Mouse (Mus musculus): ENCODE data around the gene B3galt4. TPM values are rescaled to one million over a fixed set of nuclear protein-coding genes. Genes with fewer than 3 reads are reported as not detected.

The B3galt4 gene
- polyA plus RNA-seq, 1 experiment from 2014 or later = 2.8 TPM

DNA sequence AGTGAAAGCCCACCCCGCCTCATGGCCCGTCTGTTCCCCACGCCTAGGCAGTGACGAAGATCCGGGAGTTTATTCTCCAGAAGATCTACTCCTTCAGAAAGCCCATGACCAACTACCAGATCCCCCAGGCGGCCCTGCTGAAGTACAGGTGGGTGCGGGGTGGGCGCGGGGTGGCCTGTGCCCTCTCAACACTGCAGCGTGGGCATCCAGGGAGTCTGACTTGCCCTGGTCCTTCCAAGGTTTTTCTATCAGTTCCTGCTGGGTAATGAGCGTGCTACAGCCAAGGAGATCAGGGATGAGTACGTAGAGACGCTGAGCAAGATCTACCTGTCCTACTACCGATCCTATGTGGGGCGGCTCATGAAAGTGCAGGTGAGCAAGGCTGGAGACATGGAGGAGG, 8.7 kb upstream of the B3galt4 start:
- Histone ChIP-seq H3K4me3 (ENCODE audit: low read depth, low read length) (no peak overlapping the region), H3K27ac (ENCODE audit: low read depth, low read length) (no peak overlapping the region), H3K9me3 (replicated peaks; ENCODE audit: control insufficient read depth, low read length) (no peaks in the 10 kb centered on the region), H3K4me2 (no peak overlapping the region), H3K9ac (ENCODE audit: low read depth, low read length) (no peak overlapping the region), H3K4me1 (ENCODE audit: control insufficient read depth, insufficient read depth, low read length) (peaks cover 6% of the 10 kb centered on the region), H3K27me3 (ENCODE audit: control insufficient read depth, insufficient read depth, low read length) (no peaks in the 10 kb centered on the region), H3K36me3 (ENCODE audit: control insufficient read depth, insufficient read depth, low read length) (peaks cover 6% of the 10 kb centered on the region; the same call in 1 of the 2 replicates)
- 90% methylated on average over 15 of the region's 15 CpGs for WGBS (ENCODE audit: insufficient replicate concordance)
- ATAC-seq (replicated peaks; ENCODE audit: insufficient number of reproducible peaks, low FRiP score, low TSS enrichment) = no peak

DNA sequence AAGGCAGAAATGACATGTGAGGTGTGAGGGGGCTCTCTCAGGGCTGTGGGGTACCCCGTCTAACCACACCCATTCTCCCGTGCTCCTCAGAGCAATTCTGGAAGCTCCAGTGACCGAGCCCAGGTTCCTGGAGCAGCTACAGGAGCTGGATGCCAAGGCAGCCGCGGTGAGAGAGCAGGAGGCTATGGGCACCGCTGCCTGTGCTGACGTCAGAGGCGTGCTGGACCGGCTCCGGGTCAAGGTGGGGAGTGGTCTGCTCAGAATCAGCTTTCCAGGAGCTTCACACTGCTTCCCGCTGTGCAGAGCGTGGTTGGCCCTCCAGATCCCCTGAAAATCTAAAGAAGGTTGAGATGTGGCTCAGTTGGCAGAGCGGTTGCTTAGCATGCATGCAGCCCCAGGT, 7.8 kb upstream of the B3galt4 start:
- Histone ChIP-seq H3K36me3 (ENCODE audit: control insufficient read depth, insufficient read depth, low read length) (peaks cover 7% of the 10 kb centered on the region; the same call in 1 of the 2 replicates), H3K4me2 (no peak overlapping the region), H3K27me3 (ENCODE audit: control insufficient read depth, insufficient read depth, low read length) (no peaks in the 10 kb centered on the region), H3K9ac (ENCODE audit: low read depth, low read length) (no peak overlapping the region), H3K4me1 (ENCODE audit: control insufficient read depth, insufficient read depth, low read length) (peaks cover 12% of the 10 kb centered on the region), H3K4me3 (ENCODE audit: low read depth, low read length) (no peak overlapping the region), H3K9me3 (replicated peaks; ENCODE audit: control insufficient read depth, low read length) (no peaks in the 10 kb centered on the region), H3K27ac (ENCODE audit: low read depth, low read length) (no peak overlapping the region)
- WGBS (ENCODE audit: insufficient replicate concordance) = 96% methylated on average over 13 of the region's 13 CpGs
- ATAC-seq (replicated peaks; ENCODE audit: insufficient number of reproducible peaks, low FRiP score, low TSS enrichment) = no peak

DNA sequence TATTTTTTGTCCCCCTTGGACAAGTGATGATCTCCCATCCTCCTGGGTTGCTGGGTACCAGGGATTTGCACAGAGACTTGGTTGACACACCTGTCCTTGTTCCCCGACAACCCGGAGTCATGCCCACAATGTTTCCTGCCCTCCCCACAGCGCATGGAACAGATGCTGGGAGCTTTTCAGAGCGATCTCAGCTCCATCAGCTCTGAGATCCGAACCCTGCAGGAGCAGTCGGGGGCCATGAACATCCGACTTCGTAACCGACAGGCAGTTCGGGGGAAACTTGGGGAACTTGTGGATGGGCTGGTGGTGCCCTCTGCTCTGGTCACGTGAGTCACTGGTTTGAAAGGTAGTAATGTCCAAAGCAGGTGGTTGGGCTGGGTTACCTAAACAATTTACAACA, 7.2 kb upstream of the B3galt4 start:
- peaks cover 19% of the 10 kb centered on the region for H3K4me1 ChIP-seq (ENCODE audit: control insufficient read depth, insufficient read depth, low read length)
- no peak overlapping the region for H3K4me3 ChIP-seq (ENCODE audit: low read depth, low read length)
- WGBS (ENCODE audit: insufficient replicate concordance) = 91% methylated on average over 11 of the region's 11 CpGs
- H3K9ac ChIP-seq (ENCODE audit: low read depth, low read length) = no peak overlapping the region
- ATAC-seq (replicated peaks; ENCODE audit: insufficient number of reproducible peaks, low FRiP score, low TSS enrichment) = no peak
- no peaks in the 10 kb centered on the region for H3K9me3 ChIP-seq (replicated peaks; ENCODE audit: control insufficient read depth, low read length)
- H3K4me2 ChIP-seq = no peak overlapping the region
- H3K27ac ChIP-seq (ENCODE audit: low read depth, low read length) = no peak overlapping the region
- H3K36me3 ChIP-seq (ENCODE audit: control insufficient read depth, insufficient read depth, low read length) = peaks cover 10% of the 10 kb centered on the region
- no peaks in the 10 kb centered on the region for H3K27me3 ChIP-seq (ENCODE audit: control insufficient read depth, insufficient read depth, low read length)

DNA sequence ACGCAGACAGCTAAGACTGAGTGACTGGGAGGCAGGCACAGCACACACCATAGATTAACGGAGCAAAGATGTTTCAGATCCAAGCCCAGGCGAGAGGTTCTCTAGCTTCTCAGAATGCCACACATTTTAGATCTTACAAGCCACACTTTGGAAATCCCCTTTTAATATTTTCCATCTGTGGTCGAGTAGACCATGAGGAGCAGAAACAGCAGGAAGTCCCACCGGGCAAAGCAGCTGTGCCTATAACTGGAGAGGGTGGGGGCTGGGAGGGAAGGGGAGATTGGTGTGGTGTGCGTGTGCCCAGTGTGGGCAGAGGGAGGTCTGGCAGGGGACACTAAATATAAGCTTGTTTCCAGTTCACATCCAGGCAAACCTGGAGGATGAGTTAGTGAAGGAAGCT, 6.2 kb upstream of the B3galt4 start:
- WGBS (ENCODE audit: insufficient replicate concordance) = 84% methylated on average over 6 of the region's 6 CpGs
- Histone ChIP-seq H3K27ac (ENCODE audit: low read depth, low read length) (no peak overlapping the region), H3K36me3 (ENCODE audit: control insufficient read depth, insufficient read depth, low read length) (peaks cover 14% of the 10 kb centered on the region), H3K9ac (ENCODE audit: low read depth, low read length) (no peak overlapping the region), H3K27me3 (ENCODE audit: control insufficient read depth, insufficient read depth, low read length) (no peaks in the 10 kb centered on the region), H3K4me3 (ENCODE audit: low read depth, low read length) (no peak overlapping the region), H3K9me3 (replicated peaks; ENCODE audit: control insufficient read depth, low read length) (no peaks in the 10 kb centered on the region), H3K4me2 (no peak overlapping the region), H3K4me1 (ENCODE audit: control insufficient read depth, insufficient read depth, low read length) (peaks cover 28% of the 10 kb centered on the region)
- ATAC-seq (replicated peaks; ENCODE audit: insufficient number of reproducible peaks, low FRiP score, low TSS enrichment) = no peak

DNA sequence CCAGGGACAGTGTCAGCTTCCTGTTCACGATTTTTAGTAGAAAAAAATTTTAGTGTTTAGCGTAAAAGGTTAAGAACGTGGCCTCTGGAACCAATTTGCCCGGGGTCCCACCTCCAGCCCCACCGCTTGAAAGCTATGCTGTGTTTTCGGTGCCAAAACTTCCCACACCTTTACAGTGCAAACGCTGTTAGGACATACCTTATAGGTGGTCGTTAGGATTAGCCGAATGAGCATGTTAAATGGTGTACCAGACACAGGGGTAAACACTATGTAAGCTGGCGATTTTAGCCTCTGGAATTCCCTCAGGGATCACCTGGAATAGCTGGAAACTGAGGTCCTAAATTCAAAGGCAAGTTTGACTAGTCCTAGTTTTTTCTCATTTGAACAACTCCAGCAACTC, 5.0 kb upstream of the B3galt4 start:
- no peaks in the 10 kb centered on the region for H3K9me3 ChIP-seq (replicated peaks; ENCODE audit: control insufficient read depth, low read length)
- peak overlapping the region; percentile 70 for H3K4me3 ChIP-seq (ENCODE audit: low read depth, low read length)
- no peaks in the 10 kb centered on the region for H3K27me3 ChIP-seq (ENCODE audit: control insufficient read depth, insufficient read depth, low read length)
- peaks cover 17% of the 10 kb centered on the region for H3K36me3 ChIP-seq (ENCODE audit: control insufficient read depth, insufficient read depth, low read length)
- peaks cover 33% of the 10 kb centered on the region for H3K4me1 ChIP-seq (ENCODE audit: control insufficient read depth, insufficient read depth, low read length)
- H3K9ac ChIP-seq (ENCODE audit: low read depth, low read length) = peak overlapping the region; percentile 85
- 0 out of 2 replicates have a peak overlapping the region, but pooled peaks have one; percentile 47 for H3K27ac ChIP-seq (ENCODE audit: low read depth, low read length)
- WGBS (ENCODE audit: insufficient replicate concordance) = 6% methylated on average over 10 of the region's 10 CpGs
- H3K4me2 ChIP-seq = peak overlapping the region; percentile 75
- ATAC-seq (replicated peaks; ENCODE audit: insufficient number of reproducible peaks, low FRiP score, low TSS enrichment) = no peak

DNA sequence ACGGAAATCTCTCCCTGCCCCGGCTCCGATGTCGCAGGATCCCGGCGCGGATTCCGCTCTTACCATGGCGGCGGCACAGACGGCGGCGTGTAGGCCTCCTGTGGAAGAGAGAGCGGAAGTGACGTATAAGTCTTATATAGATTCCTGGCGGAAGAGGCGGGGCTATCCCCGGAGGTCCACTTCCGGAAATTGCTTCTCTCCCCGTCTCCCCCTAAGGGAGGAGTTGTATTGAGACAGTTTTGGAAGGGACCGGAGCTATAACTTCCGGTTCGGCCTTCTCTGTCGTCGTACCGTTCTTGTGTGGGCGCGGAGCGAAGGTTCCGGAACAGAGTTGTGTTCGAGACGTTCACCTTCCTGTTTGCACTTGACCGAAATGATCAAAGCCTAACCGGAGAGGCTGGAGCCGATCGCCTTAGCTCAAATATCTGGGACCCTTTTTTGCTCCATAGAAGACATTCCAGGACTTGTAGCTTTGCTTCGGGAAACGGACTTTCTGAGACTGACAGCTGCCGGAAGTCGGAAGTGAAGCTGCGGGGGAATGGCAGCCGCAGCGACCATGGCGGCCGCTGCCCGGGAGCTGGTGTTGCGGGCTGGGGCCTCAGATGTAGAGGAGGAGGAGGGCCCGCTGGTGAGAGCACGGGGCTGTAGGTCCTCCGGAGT, 4.4 kb upstream of the B3galt4 start, which contains the start of the genes Vps52 and Rps18:
TSS of gene Vps52 (plus strand) at position 258 of the 660 bp plus-strand sequence.
TSS of gene Rps18 (minus strand) at position 447 of the 660 bp plus-strand sequence.
- Histone ChIP-seq H3K9ac (ENCODE audit: low read depth, low read length) (peak within 1 kb of the TSS; percentile 85), H3K4me1 (ENCODE audit: control insufficient read depth, insufficient read depth, low read length) (peaks cover 38% of the 10 kb centered on the region), H3K4me3 (ENCODE audit: low read depth, low read length) (peak within 1 kb of the TSS; percentile 70), H3K36me3 (ENCODE audit: control insufficient read depth, insufficient read depth, low read length) (peaks cover 17% of the 10 kb centered on the region), H3K9me3 (replicated peaks; ENCODE audit: control insufficient read depth, low read length) (no peaks in the 10 kb centered on the region), H3K27ac (ENCODE audit: low read depth, low read length) (peak within 1 kb of the TSS; percentile 86), H3K27me3 (ENCODE audit: control insufficient read depth, insufficient read depth, low read length) (no peaks in the 10 kb centered on the region), H3K4me2 (peak within 1 kb of the TSS; percentile 96)
- peak; percentile 85 for ATAC-seq (replicated peaks; ENCODE audit: insufficient number of reproducible peaks, low FRiP score, low TSS enrichment)
- WGBS (ENCODE audit: insufficient replicate concordance) = under 1% methylated on average over 50 of the region's 50 CpGs

DNA sequence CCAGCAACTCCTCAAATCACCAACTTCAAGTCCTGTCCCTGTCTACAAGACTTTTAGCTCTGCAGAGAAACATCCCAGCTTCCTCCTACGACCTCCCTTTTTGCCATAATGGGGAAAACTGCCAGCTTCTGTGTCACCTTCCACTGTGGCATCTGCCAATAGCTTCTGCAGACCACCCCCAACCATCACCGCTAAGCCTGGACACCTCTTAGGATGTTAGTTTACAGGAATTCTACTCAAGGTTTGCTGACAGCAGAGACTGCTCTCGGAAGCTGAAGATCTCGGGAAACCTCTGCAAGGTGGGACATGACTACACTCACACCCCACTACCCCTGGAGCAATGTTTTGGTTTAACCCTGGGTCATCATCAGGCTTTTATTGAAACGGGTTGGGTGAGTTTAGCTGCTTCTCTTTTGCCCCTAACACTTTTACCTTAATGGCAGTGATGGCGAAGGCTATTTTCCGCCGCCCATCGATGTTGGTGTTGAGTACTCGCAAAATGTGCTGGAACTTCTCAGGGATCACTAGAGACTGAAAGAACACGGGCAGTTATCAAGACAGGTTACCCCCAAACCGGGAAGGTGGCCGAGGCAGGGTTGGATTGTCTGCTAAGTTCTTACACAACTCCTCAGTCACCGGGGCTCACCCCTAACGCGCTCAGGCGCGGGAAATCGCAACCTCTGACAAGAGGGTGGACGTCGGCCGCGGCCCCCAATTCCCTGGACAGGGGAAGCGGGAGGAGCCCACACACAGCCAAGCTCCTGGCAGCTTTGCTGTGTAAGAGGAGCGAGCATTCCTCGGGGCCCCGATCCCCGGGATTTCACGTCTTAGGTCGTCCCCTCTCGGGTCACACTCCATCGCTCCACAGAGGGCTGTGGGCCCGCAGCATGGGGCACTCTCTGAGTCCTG, 3.6 kb upstream of the B3galt4 start:
- Histone ChIP-seq H3K9ac (ENCODE audit: low read depth, low read length) (peak overlapping the region; percentile 85), H3K27ac (ENCODE audit: low read depth, low read length) (peak overlapping the region; percentile 86), H3K4me1 (ENCODE audit: control insufficient read depth, insufficient read depth, low read length) (peaks cover 45% of the 10 kb centered on the region), H3K9me3 (replicated peaks; ENCODE audit: control insufficient read depth, low read length) (no peaks in the 10 kb centered on the region), H3K4me2 (peak overlapping the region; percentile 96), H3K36me3 (ENCODE audit: control insufficient read depth, insufficient read depth, low read length) (peaks cover 17% of the 10 kb centered on the region), H3K27me3 (ENCODE audit: control insufficient read depth, insufficient read depth, low read length) (no peaks in the 10 kb centered on the region), H3K4me3 (ENCODE audit: low read depth, low read length) (peak overlapping the region; percentile 70)
- ATAC-seq (replicated peaks; ENCODE audit: insufficient number of reproducible peaks, low FRiP score, low TSS enrichment) = peak; percentile 14; the same call in 1 of the 2 replicates
- WGBS (ENCODE audit: insufficient replicate concordance) = under 1% methylated on average over 33 of the region's 33 CpGs

DNA sequence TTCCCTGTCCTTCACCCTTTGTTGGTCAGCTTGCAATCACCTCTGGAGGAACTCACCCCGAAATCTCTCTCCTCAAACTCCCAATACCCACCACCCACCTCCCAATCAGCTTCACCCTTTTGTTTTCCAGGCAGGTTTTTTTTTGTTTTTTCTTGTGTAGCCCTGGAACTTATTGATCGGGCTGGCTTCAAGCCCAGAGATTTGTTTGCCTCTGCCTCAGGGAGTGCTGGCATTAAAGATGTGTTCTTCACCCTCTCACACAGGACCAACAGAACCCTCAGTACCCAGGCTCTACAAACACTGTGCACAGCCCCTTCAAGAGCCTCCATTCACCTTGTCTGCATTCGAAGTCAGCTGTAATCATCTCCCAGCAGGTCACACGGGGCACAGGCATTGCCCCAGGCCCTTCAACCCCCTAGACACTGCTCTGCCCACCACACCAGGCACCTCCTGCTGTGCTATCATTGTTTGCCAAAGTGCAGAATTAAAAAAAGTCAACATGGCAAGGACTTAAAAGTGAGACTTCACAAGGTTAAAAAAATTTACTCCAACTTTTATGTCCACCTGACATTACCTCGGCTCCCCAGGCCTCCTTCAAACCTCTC, 2.8 kb upstream of the B3galt4 start:
- no peaks in the 10 kb centered on the region for H3K27me3 ChIP-seq (ENCODE audit: control insufficient read depth, insufficient read depth, low read length)
- H3K9me3 ChIP-seq (replicated peaks; ENCODE audit: control insufficient read depth, low read length) = no peaks in the 10 kb centered on the region
- peak overlapping the region; percentile 70 for H3K4me3 ChIP-seq (ENCODE audit: low read depth, low read length)
- H3K4me2 ChIP-seq = peak overlapping the region; percentile 96
- H3K4me1 ChIP-seq (ENCODE audit: control insufficient read depth, insufficient read depth, low read length) = peaks cover 45% of the 10 kb centered on the region
- peaks cover 19% of the 10 kb centered on the region for H3K36me3 ChIP-seq (ENCODE audit: control insufficient read depth, insufficient read depth, low read length)
- no peak for ATAC-seq (replicated peaks; ENCODE audit: insufficient number of reproducible peaks, low FRiP score, low TSS enrichment)
- H3K9ac ChIP-seq (ENCODE audit: low read depth, low read length) = peak overlapping the region; percentile 85
- 0 out of 2 replicates have a peak overlapping the region, but pooled peaks have one; percentile 46 for H3K27ac ChIP-seq (ENCODE audit: low read depth, low read length)
- 33% methylated on average over 5 of the region's 5 CpGs for WGBS (ENCODE audit: insufficient replicate concordance)

Data from heart, embryonic 11.5 days (tissue).